ENCODE assay signal across 29 mouse cellular contexts in the genomic region with DNA sequence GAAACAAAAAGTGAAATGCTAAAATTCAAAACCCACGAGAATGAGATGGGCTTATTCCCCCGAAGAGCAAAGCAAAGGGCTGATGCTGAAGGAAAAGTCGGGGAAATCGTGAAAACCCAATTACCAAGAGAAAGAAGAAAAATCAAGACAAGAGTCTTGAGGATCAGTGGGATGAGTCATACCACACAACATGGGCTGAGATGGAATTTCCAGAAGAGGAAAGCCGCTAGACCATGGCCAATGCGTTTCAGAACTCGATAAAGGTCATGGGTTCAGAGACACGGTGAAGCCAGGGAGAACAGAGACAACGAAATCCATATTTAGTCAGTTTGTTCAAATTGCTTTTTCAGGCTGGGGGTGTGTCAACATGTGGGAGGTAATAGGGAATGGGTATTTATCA.
"Had no signal": no experiment of that assay in that cellular context is flagged by ENCODE, and none has a peak within 500 bp of the region (broad histone marks: within the 10 kb centered on the region; RNA-seq: fewer than 3 reads in every experiment).

No protein-coding gene starts in this region.

- DNase-seq: left cerebral cortex, postnatal 4 days; liver; liver, embryonic 13.5 days; liver, postnatal 0 days; lung, adult 18-20 months; lung, adult 2 months; lung, embryonic 14.5 days; lung, postnatal 10 days; lung, postnatal 14 days; lung, postnatal 36 days; lung, postnatal 4 days; midbrain, embryonic 14.5 days had no signal

- H3K4me2 ChIP-seq: limb, embryonic 12.5 days; limb, embryonic 13.5 days; limb, embryonic 15.5 days; liver, embryonic 11.5 days; liver, embryonic 12.5 days; liver, embryonic 13.5 days; liver, embryonic 15.5 days; lung, embryonic 14.5 days; lung, embryonic 15.5 days; midbrain, embryonic 11.5 days; midbrain, embryonic 12.5 days; midbrain, embryonic 13.5 days; midbrain, embryonic 15.5 days had no signal

- H3K4me3 ChIP-seq: limb, embryonic 10.5 days; limb, embryonic 12.5 days; limb, embryonic 13.5 days; limb, embryonic 15.5 days; liver, embryonic 12.5 days; liver, embryonic 13.5 days; liver, embryonic 15.5 days; lung, embryonic 15.5 days; megakaryocyte, embryonic 14.5 days; midbrain, embryonic 10.5 days; midbrain, embryonic 12.5 days; midbrain, embryonic 13.5 days; midbrain, embryonic 15.5 days; myocyte had no signal

- H3K36me3 ChIP-seq: limb, embryonic 10.5 days; limb, embryonic 12.5 days; limb, embryonic 13.5 days; limb, embryonic 15.5 days; liver, embryonic 12.5 days; liver, embryonic 13.5 days; liver, embryonic 15.5 days; lung, embryonic 15.5 days; midbrain, embryonic 10.5 days; midbrain, embryonic 12.5 days; midbrain, embryonic 13.5 days; midbrain, embryonic 15.5 days had no signal

- H3K27ac ChIP-seq: limb, embryonic 10.5 days; limb, embryonic 12.5 days; limb, embryonic 13.5 days; limb, embryonic 15.5 days; liver, embryonic 12.5 days; liver, embryonic 13.5 days; liver, embryonic 14.5 days; liver, embryonic 15.5 days; lung, embryonic 15.5 days; macrophage; midbrain, embryonic 10.5 days; midbrain, embryonic 12.5 days; midbrain, embryonic 13.5 days; midbrain, embryonic 15.5 days had no signal

- H3K27me3 ChIP-seq: limb, embryonic 12.5 days; limb, embryonic 13.5 days; limb, embryonic 15.5 days; liver, embryonic 12.5 days; liver, embryonic 13.5 days; liver, embryonic 15.5 days; lung, embryonic 15.5 days; midbrain, embryonic 12.5 days; midbrain, embryonic 13.5 days; midbrain, embryonic 15.5 days had no signal

- H3K4me1 ChIP-seq: limb, embryonic 10.5 days; limb, embryonic 12.5 days; limb, embryonic 13.5 days; limb, embryonic 15.5 days; liver, embryonic 12.5 days; liver, embryonic 13.5 days; liver, embryonic 15.5 days; lung, embryonic 15.5 days; megakaryocyte, embryonic 14.5 days; midbrain, embryonic 10.5 days; midbrain, embryonic 12.5 days; midbrain, embryonic 13.5 days; midbrain, embryonic 15.5 days had no signal

- H3K9ac ChIP-seq: limb, embryonic 12.5 days; limb, embryonic 13.5 days; limb, embryonic 15.5 days; liver, embryonic 12.5 days; liver, embryonic 13.5 days; liver, embryonic 14.5 days; liver, embryonic 15.5 days; liver, postnatal 0 days; lung, embryonic 14.5 days; lung, embryonic 15.5 days; midbrain, embryonic 12.5 days; midbrain, embryonic 13.5 days; midbrain, embryonic 15.5 days had no signal

- H3K9me3 ChIP-seq: limb, embryonic 10.5 days; limb, embryonic 12.5 days; limb, embryonic 13.5 days; limb, embryonic 15.5 days; liver, embryonic 12.5 days; liver, embryonic 13.5 days; liver, embryonic 15.5 days; lung, embryonic 15.5 days; megakaryocyte, embryonic 14.5 days; midbrain, embryonic 10.5 days; midbrain, embryonic 12.5 days; midbrain, embryonic 13.5 days; midbrain, embryonic 15.5 days had no signal
